ENCODE assay signal across 8 mouse cellular contexts in genomic region chr10:39732266-39733100, GRCm38 (mm10). TPM values are rescaled to one million over a fixed set of nuclear protein-coding genes. Genes with fewer than 3 reads are reported as not detected.
DNase-seq lines count a peak whose midpoint lies in the region; ATAC-seq and TF ChIP-seq lines count a peak whose summit lies in the region.

No protein-coding gene starts in this region.

- H3K4me3 ChIP-seq in ES-E14 (ENCODE audit: insufficient read depth in 1 of 2, low read depth in 1 of 2, low read length in 2 of 2, poor library complexity in 1 of 2, severe bottlenecking in 1 of 2) = peak overlapping the region; percentile 87 to 95
- peak overlapping the region; percentile 87 for H3K4me3 ChIP-seq in forebrain, embryonic 16.5 days (replicated peaks; ENCODE audit: low read length)
- H3K4me3 ChIP-seq in lung, embryonic 15.5 days = peak overlapping the region; percentile 92
- H3K4me3 ChIP-seq in thymus, adult 2 months (ENCODE audit: control insufficient read depth, insufficient read depth, low read length) = peak overlapping the region; percentile 84

- peak overlapping the region; percentile 71 for H3K4me2 ChIP-seq in forebrain, embryonic 16.5 days (ENCODE audit: low read length)
- H3K4me2 ChIP-seq in lung, embryonic 15.5 days = peak overlapping the region; percentile 62

- peak overlapping the region; percentile 97 for H3K27ac ChIP-seq in ES-E14 (ENCODE audit: insufficient read depth, low read depth, low read length, poor library complexity, severe bottlenecking)
- H3K27ac ChIP-seq in forebrain, embryonic 16.5 days (ENCODE audit: low read length) = peak overlapping the region; percentile 100
- peak overlapping the region; percentile 100 for H3K27ac ChIP-seq in lung, embryonic 15.5 days
- H3K27ac ChIP-seq in thymus, adult 2 months (ENCODE audit: control insufficient read depth, insufficient read depth, low read length) = peak overlapping the region; percentile 93

- WGBS in forebrain, embryonic 16.5 days = under 1% methylated on average over 67 of the region's 105 CpGs
- under 1% methylated on average over 92 of the region's 105 CpGs for WGBS in lung, embryonic 15.5 days
- under 1% methylated on average over 104 of the region's 105 CpGs for WGBS in thymus, adult 2 months

- H3K36me3 ChIP-seq in ES-E14 (ENCODE audit: control insufficient read depth, insufficient read depth, low read length, poor library complexity, severe bottlenecking) = no peaks in the 10 kb centered on the region
- no peaks in the 10 kb centered on the region for H3K36me3 ChIP-seq in forebrain, embryonic 16.5 days (ENCODE audit: control insufficient read depth, insufficient read depth)
- H3K36me3 ChIP-seq in lung, embryonic 15.5 days = no peaks in the 10 kb centered on the region
- no peaks in the 10 kb centered on the region for H3K36me3 ChIP-seq in thymus, adult 2 months (ENCODE audit: control insufficient read depth, insufficient read depth, low read length)

- H3K4me1 ChIP-seq in ES-E14 (ENCODE audit: control insufficient read depth in 2 of 2, insufficient read depth in 2 of 2, low read length in 2 of 2, poor library complexity in 1 of 2) = peaks cover 3 to 13% of the 10 kb centered on the region in 2 experiments; a peak in 3 of 4 replicates
- H3K4me1 ChIP-seq in forebrain, embryonic 16.5 days (replicated peaks; ENCODE audit: control insufficient read depth, insufficient read depth, low read length) = peaks cover 8% of the 10 kb centered on the region
- peaks cover 9% of the 10 kb centered on the region for H3K4me1 ChIP-seq in lung, embryonic 15.5 days
- no peaks in the 10 kb centered on the region for H3K4me1 ChIP-seq in thymus, adult 2 months (replicated peaks; ENCODE audit: control insufficient read depth, insufficient read depth, low read length)

- peak; percentile 61 for ATAC-seq in forebrain, embryonic 16.5 days
- peak; percentile 53 for ATAC-seq in lung, embryonic 15.5 days (ENCODE audit: borderline replicate concordance, extremely low read depth, low FRiP score, low TSS enrichment)

- no peaks in the 10 kb centered on the region for H3K9me3 ChIP-seq in ES-E14 (ENCODE audit: control insufficient read depth, insufficient read depth, low read depth, low read length)
- H3K9me3 ChIP-seq in forebrain, embryonic 16.5 days (ENCODE audit: control insufficient read depth, low read length) = no peaks in the 10 kb centered on the region
- H3K9me3 ChIP-seq in lung, embryonic 15.5 days = no peaks in the 10 kb centered on the region

- intact Hi-C loops in heart, postnatal 36 days (cut with DNase I) = loop anchor here (5.0 kb wide), 4 partner anchors 75 to 560 kb away; partner anchors contain the start of genes Fyn and Mfsd4b4

- H3K9ac ChIP-seq in ES-E14 (ENCODE audit: insufficient read depth, low read depth, low read length, poor library complexity, severe bottlenecking) = peak overlapping the region; percentile 92
- H3K9ac ChIP-seq in forebrain, embryonic 16.5 days (replicated peaks; ENCODE audit: low read depth, low read length) = peak overlapping the region; percentile 96
- peak overlapping the region; percentile 96 for H3K9ac ChIP-seq in lung, embryonic 15.5 days

- peak; percentile 34; the same call in 1 of the 2 replicates for TF ChIP-seq CTCF in thymus, adult 2 months (IDR thresholded peaks at IDR 0.05; ENCODE audit: borderline replicate concordance, control insufficient read depth, extremely low read depth, insufficient read depth, low read length, poor library complexity)

- TF ChIP-seq POLR2A in thymus, adult 2 months (IDR thresholded peaks at IDR 0.05; ENCODE audit: control insufficient read depth, extremely low read depth, insufficient read depth, low read length, poor library complexity) = peak; percentile 91

- peak; percentile 48 for DNase-seq in ES-E14 (ENCODE audit: low read depth, low spot score)
- DNase-seq in cerebellum, adult 11-12 months = peak; percentile 91
- DNase-seq in heart, postnatal 36 days = peak; percentile 74 to 91
- peak; percentile 41 for DNase-seq in layer of hippocampus, adult 9-10 months (ENCODE audit: low spot score)
- peak; percentile 52 for DNase-seq in ovary, adult 18-20 months (ENCODE audit: low spot score)
- peak; percentile 85 for DNase-seq in thymus, adult 2 months

- in situ Hi-C loops in ES-E14 (cut with MboI; ENCODE audit: low sequenced_read_pairs in 2 of 2, unreplicated experiment in 2 of 2) = no loop called here

- no peaks in the 10 kb centered on the region for H3K27me3 ChIP-seq in forebrain, embryonic 16.5 days (replicated peaks; ENCODE audit: control insufficient read depth, insufficient read depth, low read length)
- no peaks in the 10 kb centered on the region for H3K27me3 ChIP-seq in lung, embryonic 15.5 days
- H3K27me3 ChIP-seq in thymus, adult 2 months (ENCODE audit: control insufficient read depth, insufficient read depth, low read length) = no peaks in the 10 kb centered on the region

TF ChIP-seq in ES-E14, 5 proteins besides CTCF, POLR2A, EP300 and RAD21:
- TF ChIP-seq MAFK (IDR thresholded peaks at IDR 0.05; ENCODE audit: insufficient read depth, low read depth, low read length) = no peak
- peak; percentile 93 for TF ChIP-seq ZNF384 (IDR thresholded peaks at IDR 0.05; ENCODE audit: low read depth, low read length)
TF ChIP-seq in ES-E14: peak in this region for 1.

RNA-seq across cellular contexts. Expression of gene Rev3l, which starts 0.6 kb away (rescaled TPM):
- total RNA-seq in ES-E14 (2012; rRNA removed) = 35.0 and 35.8 TPM in 2 replicates
- polyA plus RNA-seq in forebrain, embryonic 16.5 days (2015; fragmentation: Nextera tagmentation; extraction: Ambion mirVana) = 23.7 and 28.8 TPM in 2 replicates
- total RNA-seq in heart, postnatal 36 days (2021) = 10 to 100 TPM; 14.3 to 17.9 TPM
- 17.3 and 18.1 TPM in 2 replicates for polyA plus RNA-seq in lung, embryonic 15.5 days (2015; fragmentation: Nextera tagmentation; extraction: Ambion mirVana)
- 29.5 and 31.8 TPM in 2 replicates for polyA plus RNA-seq in thymus, adult 2 months (2012; rRNA removed)

Comparison
In these comparisons a context has a peak if more than half of its experiments do, and no peak if none do; other contexts are left out.
1. Peak in every context shown above with its lines: DNase-seq, ATAC-seq, H3K4me3 ChIP-seq and H3K27ac ChIP-seq.
2. DNase-seq: peak in every context shown above with its lines; median percentile 91 in cerebellum, adult 11-12 months; 85 in thymus, adult 2 months; 82 in heart, postnatal 36 days; 52 in ovary, adult 18-20 months; 48 in ES-E14; 41 in layer of hippocampus, adult 9-10 months.